Mouse (Mus musculus): ENCODE data around the gene Ppp1r14a. TPM values are rescaled to one million over a fixed set of nuclear protein-coding genes. Genes with fewer than 3 reads are reported as not detected.
A peak's percentile ranks its signal among the peaks of the same experiment; 100 is the strongest.

Ppp1r14a gene
- polyA plus RNA-seq, 1 experiment from 2014 or later = 3.9 TPM

GRCm38 (mm10) chr7:29313572-29314261, 24.6 kb downstream of the Ppp1r14a start:
- Histone ChIP-seq H3K9me3 (ENCODE audit: control insufficient read depth, low read length) (no peaks in the 10 kb centered on the region), H3K4me2 (ENCODE audit: low read length) (peak overlapping the region; percentile 46), H3K27ac (replicated peaks; ENCODE audit: low read depth, low read length) (peak overlapping the region; percentile 61; the same call in 1 of the 2 replicates), H3K4me3 (replicated peaks; ENCODE audit: low read depth, low read length) (0 out of 2 replicates have a peak overlapping the region, but pooled peaks have one; percentile 2), H3K4me1 (ENCODE audit: control insufficient read depth, insufficient read depth, low read length) (peaks cover 83% of the 10 kb centered on the region), H3K9ac (replicated peaks; ENCODE audit: low read length) (no peak overlapping the region), H3K27me3 (ENCODE audit: control insufficient read depth, insufficient read depth, low read length) (no peaks in the 10 kb centered on the region), H3K36me3 (ENCODE audit: control insufficient read depth, insufficient read depth, low read length) (peaks cover 49% of the 10 kb centered on the region)
- 52% methylated on average over 9 of the region's 9 CpGs for WGBS
- ATAC-seq (ENCODE audit: low FRiP score, low TSS enrichment) (no peak), DNase-seq (no peak)

- Histone ChIP-seq H3K36me3 (ENCODE audit: control insufficient read depth, insufficient read depth, low read length) (peaks cover 49% of the 10 kb centered on the region), H3K27me3 (ENCODE audit: control insufficient read depth, insufficient read depth, low read length) (no peaks in the 10 kb centered on the region), H3K4me1 (ENCODE audit: control insufficient read depth, insufficient read depth, low read length) (peaks cover 83% of the 10 kb centered on the region), H3K4me2 (ENCODE audit: low read length) (peak overlapping the region; percentile 46), H3K27ac (replicated peaks; ENCODE audit: low read depth, low read length) (peak overlapping the region; percentile 98), H3K9ac (replicated peaks; ENCODE audit: low read length) (peak overlapping the region; percentile 4; the same call in 1 of the 2 replicates), H3K9me3 (ENCODE audit: control insufficient read depth, low read length) (no peaks in the 10 kb centered on the region), H3K4me3 (replicated peaks; ENCODE audit: low read depth, low read length) (no peak overlapping the region; the same call in 1 of the 2 replicates)
- no peak for ATAC-seq (ENCODE audit: low FRiP score, low TSS enrichment)
- WGBS = 41% methylated on average over 13 of the region's 13 CpGs
- DNase-seq = peak; percentile 73
These were observed 25.9 kb downstream of the Ppp1r14a start for GRCm38 (mm10) chr7:29314844-29315628.

GRCm38 (mm10) chr7:29316137-29316734, 27.1 kb downstream of the Ppp1r14a start:
- no peak; the same call in 1 of the 2 replicates for ATAC-seq (ENCODE audit: low FRiP score, low TSS enrichment)

GRCm38 (mm10) chr7:29316976-29317375, 27.9 kb downstream of the Ppp1r14a start:
- peaks cover 88% of the 10 kb centered on the region for H3K4me1 ChIP-seq (ENCODE audit: control insufficient read depth, insufficient read depth, low read length)
- peaks cover 36% of the 10 kb centered on the region for H3K36me3 ChIP-seq (ENCODE audit: control insufficient read depth, insufficient read depth, low read length)
- H3K4me3 ChIP-seq (replicated peaks; ENCODE audit: low read depth, low read length) = no peak overlapping the region
- H3K9me3 ChIP-seq (ENCODE audit: control insufficient read depth, low read length) = no peaks in the 10 kb centered on the region
- peak overlapping the region; percentile 98 for H3K27ac ChIP-seq (replicated peaks; ENCODE audit: low read depth, low read length)
- WGBS = 3% methylated on average over 10 of the region's 10 CpGs
- H3K4me2 ChIP-seq (ENCODE audit: low read length) = peak overlapping the region; percentile 52
- ATAC-seq (ENCODE audit: low FRiP score, low TSS enrichment) (peak; percentile 43), DNase-seq (peak; percentile 82)
- peak overlapping the region; percentile 38; the same call in 1 of the 2 replicates for H3K9ac ChIP-seq (replicated peaks; ENCODE audit: low read length)
- no peaks in the 10 kb centered on the region for H3K27me3 ChIP-seq (ENCODE audit: control insufficient read depth, insufficient read depth, low read length)

More at GRCm38 (mm10) chr7:29316137-29316734, 27.1 kb downstream of the Ppp1r14a start:
- Histone ChIP-seq H3K27ac (replicated peaks; ENCODE audit: low read depth, low read length) (peak overlapping the region; percentile 98), H3K4me1 (ENCODE audit: control insufficient read depth, insufficient read depth, low read length) (peaks cover 86% of the 10 kb centered on the region), H3K9ac (replicated peaks; ENCODE audit: low read length) (peak overlapping the region; percentile 28; the same call in 1 of the 2 replicates), H3K36me3 (ENCODE audit: control insufficient read depth, insufficient read depth, low read length) (peaks cover 39% of the 10 kb centered on the region), H3K4me2 (ENCODE audit: low read length) (peak overlapping the region; percentile 46), H3K9me3 (ENCODE audit: control insufficient read depth, low read length) (no peaks in the 10 kb centered on the region), H3K4me3 (replicated peaks; ENCODE audit: low read depth, low read length) (0 out of 2 replicates have a peak overlapping the region, but pooled peaks have one; percentile 3), H3K27me3 (ENCODE audit: control insufficient read depth, insufficient read depth, low read length) (no peaks in the 10 kb centered on the region)
- WGBS = 61% methylated on average over 17 of the region's 17 CpGs
- no peak for DNase-seq

GRCm38 (mm10) chr7:29317558-29317957, 28.4 kb downstream of the Ppp1r14a start:
- Histone ChIP-seq H3K4me1 (ENCODE audit: control insufficient read depth, insufficient read depth, low read length) (peaks cover 86% of the 10 kb centered on the region), H3K9ac (replicated peaks; ENCODE audit: low read length) (peak overlapping the region; percentile 38), H3K9me3 (ENCODE audit: control insufficient read depth, low read length) (no peaks in the 10 kb centered on the region), H3K27me3 (ENCODE audit: control insufficient read depth, insufficient read depth, low read length) (no peaks in the 10 kb centered on the region), H3K27ac (replicated peaks; ENCODE audit: low read depth, low read length) (peak overlapping the region; percentile 98), H3K36me3 (ENCODE audit: control insufficient read depth, insufficient read depth, low read length) (peaks cover 34% of the 10 kb centered on the region), H3K4me3 (replicated peaks; ENCODE audit: low read depth, low read length) (no peak overlapping the region; the same call in 1 of the 2 replicates), H3K4me2 (ENCODE audit: low read length) (peak overlapping the region; percentile 52)
- ATAC-seq (ENCODE audit: low FRiP score, low TSS enrichment) (peak; percentile 79), DNase-seq (peak; percentile 96)
- 0% methylated on average over 2 of the region's 2 CpGs for WGBS

- no peaks in the 10 kb centered on the region for H3K9me3 ChIP-seq (ENCODE audit: control insufficient read depth, low read length)
- ATAC-seq (ENCODE audit: low FRiP score, low TSS enrichment) (no peak), DNase-seq (peak; percentile 74)
- WGBS = 1% methylated on average over 18 of the region's 18 CpGs
- H3K4me3 ChIP-seq (replicated peaks; ENCODE audit: low read depth, low read length) = no peak overlapping the region
- H3K9ac ChIP-seq (replicated peaks; ENCODE audit: low read length) = peak overlapping the region; percentile 38
- H3K36me3 ChIP-seq (ENCODE audit: control insufficient read depth, insufficient read depth, low read length) = peaks cover 30% of the 10 kb centered on the region
- peak overlapping the region; percentile 98 for H3K27ac ChIP-seq (replicated peaks; ENCODE audit: low read depth, low read length)
- no peaks in the 10 kb centered on the region for H3K27me3 ChIP-seq (ENCODE audit: control insufficient read depth, insufficient read depth, low read length)
- H3K4me1 ChIP-seq (ENCODE audit: control insufficient read depth, insufficient read depth, low read length) = peaks cover 79% of the 10 kb centered on the region
- peak overlapping the region; percentile 52 for H3K4me2 ChIP-seq (ENCODE audit: low read length)
These were observed 29.2 kb downstream of the Ppp1r14a start for GRCm38 (mm10) chr7:29318115-29318911.

- Histone ChIP-seq H3K9me3 (ENCODE audit: control insufficient read depth, low read length) (no peaks in the 10 kb centered on the region), H3K4me3 (replicated peaks; ENCODE audit: low read depth, low read length) (0 out of 2 replicates have a peak overlapping the region, but pooled peaks have one; percentile 7), H3K4me1 (ENCODE audit: control insufficient read depth, insufficient read depth, low read length) (peaks cover 66% of the 10 kb centered on the region), H3K27ac (replicated peaks; ENCODE audit: low read depth, low read length) (peak overlapping the region; percentile 98), H3K27me3 (ENCODE audit: control insufficient read depth, insufficient read depth, low read length) (no peaks in the 10 kb centered on the region), H3K36me3 (ENCODE audit: control insufficient read depth, insufficient read depth, low read length) (peaks cover 28% of the 10 kb centered on the region), H3K9ac (replicated peaks; ENCODE audit: low read length) (peak overlapping the region; percentile 27; the same call in 1 of the 2 replicates), H3K4me2 (ENCODE audit: low read length) (peak overlapping the region; percentile 52)
- 11% methylated on average over 19 of the region's 19 CpGs for WGBS
- ATAC-seq (ENCODE audit: low FRiP score, low TSS enrichment) (no peak), DNase-seq (peak; percentile 51)
These were observed 30.5 kb downstream of the Ppp1r14a start for GRCm38 (mm10) chr7:29319337-29320307.

All from midbrain, embryonic 14.5 days (tissue).